Mouse (Mus musculus): ENCODE measurements at regions not wholly inside any gene's neighbourhood (a gene's known extent, or its start where the extent isn't known, plus 50 kb on each side); places are given as distances from the start of the nearest gene placed in this dataset.
"Not testable (repeated sequence)": the region's sequence is repeated elsewhere in the genome, so short reads cannot be mapped to it uniquely, and the experiment has no call there.

DNA sequence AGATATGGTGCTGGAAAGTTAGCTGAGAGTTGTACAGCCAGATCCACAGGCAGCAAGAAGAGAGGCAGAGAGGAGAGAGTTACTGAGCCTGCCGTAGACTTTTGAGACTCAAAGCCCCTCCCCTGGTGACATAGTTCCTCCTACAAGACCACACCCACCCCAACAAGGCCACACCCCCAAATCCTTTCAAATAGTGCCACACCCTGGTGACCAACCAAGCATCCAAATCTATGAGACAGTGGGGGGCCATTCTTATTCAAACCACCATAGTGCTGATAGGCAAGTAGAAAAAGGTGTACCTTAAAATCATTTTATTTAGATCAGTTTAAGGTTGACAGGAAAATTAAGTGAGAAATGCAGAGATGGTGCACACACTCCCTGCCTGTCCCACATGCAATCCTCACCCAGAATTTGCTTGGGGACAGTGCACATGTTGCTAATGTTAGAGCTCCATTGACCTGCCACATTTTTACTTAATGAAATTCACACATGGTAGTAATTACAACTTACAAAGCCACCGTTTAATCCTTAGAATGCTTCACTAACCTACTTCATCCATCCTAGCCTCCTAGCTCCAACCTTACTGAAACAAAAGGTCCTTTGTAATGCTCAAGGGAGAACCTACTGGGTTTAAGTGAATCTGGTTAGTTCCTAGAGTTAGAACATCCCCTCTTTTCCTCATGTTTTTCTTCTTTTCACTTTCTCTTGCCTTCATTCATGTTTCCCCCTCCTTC, 86.5 kb downstream of the Phlda1 start:
- no peak for DNase-seq (ENCODE audit: low spot score in 2 of 2)

DNA sequence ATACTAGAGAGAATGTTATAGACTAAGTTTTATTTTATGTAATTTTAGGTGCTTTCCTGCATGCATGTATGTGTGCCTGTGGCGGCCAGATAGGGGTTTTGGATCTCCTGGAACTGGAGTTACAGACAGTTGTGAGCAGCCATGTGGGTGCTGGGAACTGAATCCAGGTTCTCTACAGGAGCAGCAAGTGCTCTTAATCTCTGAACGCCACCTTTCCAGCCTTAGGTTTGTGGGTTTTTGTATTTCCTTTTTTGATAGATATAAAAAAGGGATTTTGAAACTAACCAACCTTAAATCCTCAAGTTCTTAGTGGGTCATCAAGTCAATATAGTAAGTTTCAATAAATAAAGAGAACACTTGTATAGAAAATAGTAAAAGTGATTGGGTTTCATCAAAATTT, 87.2 kb downstream of the Phlda1 start:
- no peak for DNase-seq (ENCODE audit: low spot score in 2 of 2)

DNA sequence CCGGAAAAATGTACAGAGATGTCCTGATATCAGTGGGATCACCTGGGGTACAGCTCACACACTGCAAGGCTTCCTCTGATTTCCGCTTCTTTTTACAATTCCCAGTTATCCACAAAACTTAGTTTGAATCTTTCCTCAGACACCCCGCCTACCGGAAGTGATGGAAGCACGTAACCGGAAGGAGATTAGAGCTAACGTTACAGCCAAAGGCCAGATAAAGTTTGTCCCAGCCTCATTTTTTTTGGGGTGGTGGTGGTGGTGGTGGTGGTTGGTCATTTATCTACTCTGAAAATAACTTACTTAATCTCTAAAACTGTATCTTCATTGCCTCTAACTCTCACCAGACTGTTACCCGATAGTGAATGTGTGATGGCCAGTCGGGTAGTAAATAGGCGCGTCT, 88.1 kb downstream of the Phlda1 start:
- DNase-seq (ENCODE audit: low spot score in 2 of 2): no peak

DNA sequence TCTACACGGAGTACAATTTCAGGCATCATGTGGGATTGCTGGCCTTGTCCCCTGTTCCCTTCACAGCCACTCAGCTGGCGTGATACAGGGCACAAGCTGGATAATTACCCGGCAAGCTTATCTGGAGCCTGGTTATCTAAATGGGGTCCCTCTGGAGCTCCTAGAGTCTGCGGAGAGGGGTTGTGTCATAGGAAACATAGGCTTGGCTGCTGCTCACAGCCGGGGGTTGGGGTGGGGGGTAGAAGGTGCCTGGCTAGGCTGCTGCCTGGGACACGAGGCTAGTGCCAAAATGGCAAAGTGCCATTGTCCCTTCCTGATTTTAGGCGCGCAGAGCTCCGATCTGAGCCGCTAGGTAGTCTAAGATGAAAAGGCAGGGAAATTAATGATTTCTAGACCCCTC, 88.6 kb downstream of the Phlda1 start:
- DNase-seq (ENCODE audit: low spot score in 2 of 2): no peak

DNA sequence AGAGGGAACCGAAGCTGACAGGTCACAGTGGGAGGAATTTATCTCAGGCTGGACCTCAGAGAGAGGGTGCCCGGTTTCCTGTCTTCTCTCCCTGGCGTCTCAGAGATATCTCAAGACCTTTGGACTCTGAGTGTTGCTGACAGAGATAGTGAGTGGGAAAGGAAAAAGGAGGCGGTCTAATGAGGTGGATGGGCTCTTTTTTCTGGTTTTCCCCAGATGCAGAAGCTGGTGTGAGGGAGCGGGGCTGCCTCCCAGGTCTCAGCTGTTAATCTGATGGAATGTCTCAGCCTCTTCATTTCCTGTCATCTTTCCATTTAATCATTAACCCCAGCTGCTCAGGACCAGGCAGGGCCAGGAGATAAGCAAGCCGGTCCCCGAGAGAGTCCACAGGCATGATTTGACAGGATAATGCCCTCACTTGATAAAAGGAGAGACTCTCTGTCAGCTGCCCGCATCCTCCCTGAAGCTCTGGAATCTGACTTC, 89.5 kb downstream of the Phlda1 start:
- no peak for DNase-seq (ENCODE audit: low spot score in 2 of 2)

DNA sequence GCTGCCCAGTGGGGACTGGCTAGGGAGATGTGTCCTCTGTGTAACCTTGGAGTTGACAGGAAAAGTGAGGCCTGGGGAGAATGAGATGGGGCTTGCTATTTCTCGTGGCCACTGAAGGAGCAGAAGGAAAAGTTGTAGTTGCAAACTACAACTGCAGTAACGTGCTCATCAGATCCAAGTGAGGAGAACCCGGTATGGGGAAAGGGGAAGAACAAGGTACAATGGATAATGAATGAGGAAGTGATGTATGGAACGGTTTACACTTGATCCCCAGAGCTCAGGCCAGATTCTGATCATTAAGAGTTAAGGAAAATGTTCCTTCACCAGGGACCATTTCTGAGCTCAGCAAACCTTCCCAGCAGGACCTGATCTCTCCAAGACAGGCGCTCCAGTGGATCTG, 92.6 kb downstream of the Phlda1 start:
- no peak for DNase-seq (ENCODE audit: low spot score in 2 of 2)

DNA sequence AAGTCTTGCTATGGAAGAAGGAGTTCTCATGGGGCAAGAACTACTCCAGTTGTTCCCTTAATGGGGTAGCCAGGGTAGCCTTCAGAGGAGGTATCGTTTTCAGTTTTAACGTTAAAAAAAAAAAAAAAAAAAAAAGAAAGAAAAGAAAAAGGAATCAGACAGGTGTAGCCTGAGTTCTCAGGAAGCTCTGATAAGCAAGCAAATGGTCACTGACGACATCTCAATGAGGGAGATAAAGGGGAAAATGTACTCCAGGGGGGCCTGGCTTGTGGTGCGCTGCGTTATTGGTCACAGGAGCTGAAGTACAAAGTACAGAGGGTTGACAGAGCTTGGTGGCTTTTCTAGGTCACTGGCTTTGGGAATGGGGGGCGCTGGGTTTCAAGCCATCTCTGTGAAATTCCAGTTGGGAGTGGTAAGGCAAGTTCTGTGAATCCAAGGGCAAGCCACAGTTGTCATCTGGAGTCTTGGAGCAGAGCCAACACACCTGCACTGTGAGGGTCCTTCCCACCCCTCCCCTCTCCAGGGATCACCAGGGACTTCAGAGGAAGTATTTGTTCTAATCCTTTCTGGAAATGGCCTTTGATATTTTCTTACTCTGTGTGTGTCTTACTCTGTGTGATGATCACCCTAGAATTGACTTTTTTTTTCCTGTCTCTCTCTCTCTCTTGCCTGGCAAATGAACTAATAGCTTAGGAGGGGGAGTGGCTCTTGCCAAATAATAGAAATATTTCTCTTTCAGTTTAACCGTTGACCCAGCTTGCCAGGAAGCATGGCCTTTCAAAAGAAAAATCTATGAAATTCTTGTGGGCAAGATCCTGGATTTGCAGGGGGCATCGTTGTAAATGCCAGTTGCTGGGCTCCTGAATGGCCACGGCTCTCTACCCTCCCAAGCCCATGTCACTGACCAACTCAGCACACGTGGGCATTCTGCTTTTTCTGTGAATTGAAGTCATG, 93.5 kb downstream of the Phlda1 start:
- no peak for DNase-seq (ENCODE audit: low spot score in 2 of 2)

DNA sequence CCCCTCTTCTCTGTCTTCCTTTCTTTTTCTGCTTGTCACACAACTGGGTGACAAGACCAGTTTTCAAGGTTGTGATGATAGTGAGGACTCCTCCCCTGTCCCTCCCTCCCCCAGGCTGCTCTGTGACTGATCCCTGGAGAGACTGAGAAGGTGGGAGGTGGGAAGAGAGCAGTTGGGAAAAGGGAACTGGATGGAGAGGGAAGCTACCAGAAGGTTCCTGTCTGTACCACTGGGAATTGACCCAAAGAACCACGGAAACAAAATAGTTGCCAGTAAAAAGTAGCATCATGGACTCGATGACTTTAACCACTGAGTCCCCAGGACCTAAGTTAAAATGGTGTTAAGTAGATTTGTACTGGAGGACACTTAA, 94.2 kb downstream of the Phlda1 start:
- no peak for DNase-seq (ENCODE audit: low spot score in 2 of 2)

DNA sequence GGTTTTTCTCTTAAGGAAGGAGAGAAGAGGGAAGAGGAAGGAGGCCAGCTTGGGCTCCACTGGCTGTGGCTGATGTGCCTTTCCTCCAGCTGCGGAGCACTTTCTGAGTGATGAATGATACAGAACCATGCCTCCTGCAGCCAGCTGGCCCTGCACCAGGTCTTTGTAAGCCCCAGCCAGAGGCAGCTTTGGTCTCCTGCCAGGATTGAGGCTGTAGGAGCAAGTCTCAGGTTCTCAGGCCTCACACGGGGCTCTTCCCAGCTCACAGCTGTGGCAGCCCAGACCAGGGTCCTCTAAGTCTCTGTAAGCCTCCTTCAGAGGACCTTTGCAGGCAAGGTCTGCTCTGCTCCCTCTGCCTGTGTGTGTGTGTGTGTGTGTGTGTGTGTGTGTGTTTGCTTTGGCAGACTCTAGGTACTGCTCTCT, 94.6 kb downstream of the Phlda1 start:
- DNase-seq (ENCODE audit: low spot score in 2 of 2): no peak

DNA sequence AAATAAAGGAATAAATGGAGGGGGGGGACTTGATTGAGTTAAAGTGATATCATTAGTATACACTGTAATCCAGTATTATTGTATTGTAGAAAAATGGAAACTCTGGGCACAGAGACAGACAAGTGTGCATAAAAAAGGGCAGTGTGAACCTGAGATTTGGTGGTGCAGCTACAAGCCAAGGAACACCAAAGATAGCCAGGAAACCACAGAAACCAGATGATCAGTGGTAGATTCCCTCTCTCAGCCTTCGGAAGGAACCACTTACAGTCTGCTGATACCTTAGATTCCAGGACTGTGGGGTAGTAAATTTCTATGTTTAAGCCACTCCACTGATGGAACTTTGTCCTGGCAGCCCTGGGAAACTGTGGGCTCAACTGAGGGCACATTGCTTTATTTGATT, 97.1 kb downstream of the Phlda1 start:
- DNase-seq (ENCODE audit: low spot score in 2 of 2): no peak

DNA sequence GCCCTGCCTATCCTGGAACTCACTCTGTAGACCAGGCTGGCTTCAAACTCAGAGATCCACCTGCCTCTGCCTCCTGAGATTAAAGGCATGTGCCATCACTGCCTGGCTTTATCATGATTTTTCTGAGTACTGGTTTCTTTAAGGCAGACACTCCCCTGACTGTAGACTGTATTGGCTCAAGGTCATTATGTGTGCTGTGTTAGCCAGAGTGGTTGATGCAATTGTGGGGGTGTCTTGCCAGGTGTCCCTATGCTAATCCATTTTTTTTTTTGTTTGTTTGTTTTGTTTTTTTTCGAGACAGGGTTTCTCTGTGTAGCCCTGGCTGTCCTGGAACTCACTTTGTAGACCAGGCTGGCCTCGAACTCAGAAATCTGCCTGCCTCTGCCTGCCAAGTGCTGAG, 101.3 kb downstream of the Phlda1 start:
- DNase-seq (ENCODE audit: low spot score in 2 of 2): not testable (repeated sequence)

DNA sequence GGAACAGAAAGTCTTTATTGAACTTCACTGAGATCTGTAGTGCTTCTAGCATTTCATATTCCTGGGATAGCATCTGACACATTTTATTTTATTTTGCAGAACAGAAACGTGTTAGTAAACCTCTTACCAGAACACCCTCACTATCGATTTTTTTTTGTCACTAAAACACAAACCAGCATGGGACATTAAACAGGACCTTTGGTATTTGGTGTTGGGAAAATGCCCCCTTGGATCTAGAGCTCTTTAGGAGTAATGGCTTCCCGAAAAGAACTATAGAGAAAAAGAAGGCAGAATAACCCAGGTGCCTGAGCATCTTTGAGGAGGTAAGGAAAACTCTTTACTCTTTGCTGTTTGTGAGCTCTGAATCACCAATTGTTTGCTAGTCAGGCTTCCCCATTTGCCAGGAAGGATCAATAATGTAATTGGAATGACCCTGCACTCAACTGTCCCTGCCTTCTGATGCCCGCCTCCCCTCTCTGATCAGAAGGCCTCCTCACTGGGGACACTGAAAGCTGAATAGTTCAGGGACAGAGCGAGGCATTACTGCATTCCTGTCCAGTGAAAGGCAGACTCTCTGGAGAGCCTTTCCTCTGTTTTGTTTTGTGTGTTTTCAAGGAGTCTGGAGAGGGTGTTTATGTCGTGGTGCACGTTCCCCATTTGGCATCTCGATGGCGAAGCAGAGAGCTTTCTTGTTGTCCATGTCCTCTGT, 102.5 kb downstream of the Phlda1 start:
- no peak for DNase-seq (ENCODE audit: low spot score in 2 of 2)

DNA sequence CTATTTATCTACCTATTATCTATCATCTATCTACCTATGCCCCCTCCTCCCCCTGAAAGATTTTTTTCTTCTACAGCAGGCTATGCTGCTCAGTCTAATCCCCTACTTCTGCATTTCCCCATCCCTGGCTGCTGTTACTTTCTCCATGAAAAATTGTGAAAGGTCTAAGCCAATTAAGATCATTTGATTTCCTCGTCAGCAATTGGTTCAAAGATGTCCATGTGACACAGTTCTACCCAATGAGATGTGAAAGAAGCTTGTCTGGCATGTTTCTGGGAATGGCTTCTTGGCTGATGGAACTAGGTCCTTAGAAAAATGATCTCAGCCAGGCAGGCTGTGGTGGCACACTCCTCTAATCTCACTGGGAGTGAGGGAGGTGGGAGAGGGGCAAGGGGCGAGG, 103.8 kb downstream of the Phlda1 start:
- DNase-seq (ENCODE audit: low spot score in 2 of 2): no peak

DNA sequence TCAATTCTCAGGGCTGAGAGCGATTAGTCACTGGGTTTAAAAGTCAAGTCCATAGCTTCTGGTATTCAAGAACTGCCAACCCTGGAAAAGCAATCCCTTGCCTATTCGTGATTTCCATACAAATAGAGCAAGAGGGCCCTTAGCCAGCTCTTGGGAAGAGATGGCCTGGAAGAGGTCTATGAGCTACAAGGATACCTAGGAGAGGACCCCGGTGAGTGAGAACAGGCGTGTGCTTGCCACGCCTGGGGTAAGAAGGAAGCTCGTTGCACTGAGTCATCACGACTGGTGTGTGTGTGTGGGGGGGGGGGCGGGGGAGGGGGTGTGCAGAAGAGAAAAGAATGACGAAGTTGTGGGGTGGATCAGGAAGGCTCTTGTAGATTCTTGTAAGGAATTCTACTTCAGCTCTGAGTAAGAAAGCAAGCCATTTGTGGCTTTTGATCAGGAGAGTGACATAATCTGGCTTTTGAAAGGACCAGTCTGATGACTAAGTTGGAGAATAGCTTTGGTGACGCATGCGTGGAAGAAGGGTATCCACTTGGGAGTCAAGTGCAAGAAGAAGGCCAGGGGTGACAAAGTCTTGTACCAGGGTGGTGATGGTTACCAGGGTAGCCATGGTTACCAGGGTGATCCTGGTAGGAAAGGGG, 113.7 kb downstream of the Phlda1 start:
- no peak for DNase-seq (ENCODE audit: low spot score in 2 of 2)

DNA sequence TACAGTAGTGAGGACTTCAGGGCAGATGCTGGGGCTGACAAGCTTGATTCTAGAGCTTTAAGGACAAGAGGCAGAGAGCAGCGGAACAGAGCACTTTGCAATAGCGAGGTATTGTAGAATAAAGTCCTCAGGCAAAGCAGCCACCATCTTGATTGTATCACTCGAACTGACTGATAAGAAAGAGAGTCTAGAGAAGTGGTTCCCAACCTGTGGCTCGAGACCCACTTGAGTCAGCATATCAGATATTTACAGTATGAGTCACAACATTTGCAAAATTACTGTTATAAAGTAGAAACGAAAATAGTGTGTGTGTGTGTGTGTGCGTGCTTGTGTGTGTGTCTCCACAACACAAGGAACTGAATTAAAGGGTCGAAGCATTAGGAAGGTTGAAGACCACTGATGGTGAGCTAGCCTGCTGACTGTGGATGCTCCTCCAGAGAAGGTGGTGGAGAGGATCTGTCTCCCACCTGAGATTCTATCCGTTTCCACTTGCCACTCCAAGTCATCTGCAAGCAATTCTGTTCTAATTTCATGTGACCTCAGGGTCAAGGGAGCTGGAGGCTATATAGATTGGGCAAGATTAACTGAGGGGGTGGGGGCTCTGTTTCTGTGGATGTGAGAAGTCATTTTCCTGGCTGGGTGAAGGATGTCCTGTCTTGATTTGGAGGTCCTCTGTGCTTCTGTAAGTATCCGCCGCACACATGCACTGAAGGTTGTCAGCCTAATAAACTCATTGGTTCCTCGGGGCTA, 115.0 kb downstream of the Phlda1 start:
- DNase-seq (ENCODE audit: low spot score in 2 of 2): no peak

DNA sequence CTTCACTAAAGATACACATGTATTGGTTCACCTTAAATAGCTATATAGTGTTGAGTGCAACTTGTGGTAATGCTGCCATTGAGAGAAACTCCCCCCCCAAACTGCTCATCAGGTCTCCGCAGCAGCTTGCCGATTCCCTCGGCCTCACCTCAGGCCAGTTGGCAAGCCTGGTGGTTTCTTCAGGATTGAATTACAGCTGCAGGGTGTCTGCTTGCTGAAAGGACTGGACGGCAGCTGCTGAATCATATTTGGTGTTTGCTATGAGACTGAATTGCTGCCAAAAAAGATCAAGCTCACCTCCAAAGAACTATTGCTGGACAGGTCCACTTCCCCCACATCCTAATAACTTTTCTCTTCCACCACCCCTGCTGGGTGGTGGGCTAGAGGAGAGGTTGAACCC, 116.7 kb downstream of the Phlda1 start:
- DNase-seq (ENCODE audit: low spot score in 2 of 2): no peak

DNA sequence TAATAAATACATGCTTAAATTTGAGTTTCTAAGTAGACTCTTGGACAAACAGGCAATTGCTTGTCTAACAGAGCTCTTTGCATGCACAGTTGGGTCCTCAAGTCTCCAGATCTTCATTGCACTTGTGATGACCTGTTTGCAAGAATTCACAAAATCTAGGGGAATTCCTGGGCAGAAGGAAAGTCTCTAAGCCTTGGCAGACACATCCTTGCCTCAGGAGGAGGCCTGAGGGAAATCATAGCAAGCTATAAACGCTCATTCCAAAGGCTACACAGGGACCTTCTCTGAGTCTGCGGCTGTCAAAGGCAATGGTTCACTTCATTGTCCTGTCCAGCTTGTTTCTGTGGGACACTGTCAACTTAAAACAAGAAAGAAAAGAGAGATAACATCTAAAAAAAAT, 117.9 kb downstream of the Phlda1 start:
- DNase-seq (ENCODE audit: low spot score in 2 of 2): no peak

DNA sequence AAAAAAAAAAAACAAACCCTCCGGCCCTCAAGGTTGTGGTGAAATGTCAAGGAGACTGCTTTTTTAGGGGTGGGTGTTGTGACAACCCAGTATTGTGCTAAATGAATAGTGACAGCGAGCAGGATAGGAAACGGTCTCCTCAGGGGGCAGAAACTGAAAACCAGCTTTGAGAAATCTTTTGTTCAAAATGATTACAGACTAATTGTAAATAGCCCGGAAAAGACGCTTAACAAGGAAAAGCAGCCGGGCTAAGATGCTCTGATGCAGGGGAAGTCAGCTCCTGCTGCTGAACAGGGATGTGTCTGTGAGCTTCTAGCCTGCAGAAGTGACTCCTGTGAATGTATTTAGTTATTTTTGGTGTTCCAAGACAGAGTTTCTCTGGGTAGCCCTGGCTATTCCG, 118.5 kb downstream of the Phlda1 start:
- no peak for DNase-seq (ENCODE audit: low spot score in 2 of 2)

DNA sequence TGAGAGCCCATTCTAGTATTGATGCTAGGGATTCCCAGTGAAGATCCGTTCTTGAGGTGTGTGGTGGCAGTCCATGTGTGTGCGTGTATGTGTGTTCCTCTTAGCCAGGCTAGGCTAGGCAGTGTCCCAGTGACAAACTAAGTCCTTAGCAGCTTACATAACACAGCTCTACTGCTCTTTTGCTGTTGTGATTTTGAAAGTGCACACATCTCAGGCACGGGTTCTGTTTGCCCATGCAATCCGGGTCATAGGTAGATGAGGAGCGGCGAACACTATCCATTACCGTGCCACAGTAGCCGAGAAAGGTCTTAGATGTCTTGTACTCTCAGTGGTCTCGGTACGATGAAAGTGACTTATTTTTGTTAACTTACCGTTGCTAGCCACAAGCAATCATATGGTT, 119.5 kb downstream of the Phlda1 start:
- DNase-seq (ENCODE audit: low spot score in 2 of 2): no peak

DNA sequence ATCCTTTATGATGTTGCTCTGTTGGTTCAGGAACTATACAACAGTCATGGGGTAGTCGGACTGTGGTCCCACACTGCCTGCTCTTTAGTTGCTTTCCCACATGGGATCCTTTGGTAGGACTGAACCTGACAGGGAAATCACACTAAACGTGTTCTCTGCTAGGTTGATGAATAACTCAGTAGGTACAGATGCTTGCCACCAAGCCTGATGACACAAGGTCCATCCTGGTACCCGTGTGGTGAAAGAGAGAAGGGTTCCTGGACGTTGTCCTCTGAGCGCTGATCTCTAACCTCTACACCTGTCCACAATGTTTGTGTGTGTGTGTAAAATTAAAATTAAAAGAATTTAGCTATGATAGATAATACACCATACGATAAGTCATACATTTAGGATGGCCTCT, 119.9 kb downstream of the Phlda1 start:
- DNase-seq (ENCODE audit: low spot score in 2 of 2): no peak

DNA sequence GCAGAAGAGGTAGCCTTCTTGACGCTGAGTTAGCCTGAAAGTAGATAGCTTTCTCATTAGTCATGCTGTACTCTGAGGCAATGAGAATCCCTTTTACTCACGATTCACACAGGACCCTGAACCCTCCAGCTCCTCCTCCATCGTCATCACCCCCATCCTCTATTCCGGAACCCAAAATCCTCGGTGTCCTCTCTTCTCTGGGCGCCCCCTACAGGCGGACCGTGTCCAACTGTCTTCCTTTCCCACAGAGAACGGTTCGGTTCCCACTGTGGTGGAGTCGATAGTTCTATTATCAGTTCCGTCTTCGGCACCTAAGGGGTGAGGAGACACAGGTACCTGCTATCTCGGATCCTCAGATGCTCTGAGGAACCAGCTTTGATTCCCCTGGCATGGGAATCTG, 130.2 kb downstream of the Phlda1 start:
- peak in 1 of 2 experiments; percentile 8 for DNase-seq (ENCODE audit: low spot score in 2 of 2)
